Mouse (Mus musculus): Measurements from ENCODE around the gene Gpr171.
A peak's percentile ranks its signal among the peaks of the same experiment; 100 is the strongest.
"Not testable (repeated sequence)": the region's sequence is repeated elsewhere in the genome, so short reads cannot be mapped to it uniquely, and the experiment has no call there.

The Gpr171 gene

GRCm38 (mm10) chr3:59101218-59101986 is at the start of gene Gpr171:
TSS of gene Gpr171 (minus strand) at chr3:59101821.
- DNase-seq (ENCODE audit: inconsistent ontology term), result no peak

- DNase-seq (ENCODE audit: inconsistent ontology term), result no peak
Observed at GRCm38 (mm10) chr3:59150624-59151023, 49.0 kb upstream of the Gpr171 start.

GRCm38 (mm10) chr3:59149646-59150045 is 48.0 kb upstream of the Gpr171 start:
- DNase-seq (ENCODE audit: inconsistent ontology term), result no peak

- no peak for DNase-seq (ENCODE audit: inconsistent ontology term)
Observed at GRCm38 (mm10) chr3:59145194-59145593, 43.6 kb upstream of the Gpr171 start.

DNA sequence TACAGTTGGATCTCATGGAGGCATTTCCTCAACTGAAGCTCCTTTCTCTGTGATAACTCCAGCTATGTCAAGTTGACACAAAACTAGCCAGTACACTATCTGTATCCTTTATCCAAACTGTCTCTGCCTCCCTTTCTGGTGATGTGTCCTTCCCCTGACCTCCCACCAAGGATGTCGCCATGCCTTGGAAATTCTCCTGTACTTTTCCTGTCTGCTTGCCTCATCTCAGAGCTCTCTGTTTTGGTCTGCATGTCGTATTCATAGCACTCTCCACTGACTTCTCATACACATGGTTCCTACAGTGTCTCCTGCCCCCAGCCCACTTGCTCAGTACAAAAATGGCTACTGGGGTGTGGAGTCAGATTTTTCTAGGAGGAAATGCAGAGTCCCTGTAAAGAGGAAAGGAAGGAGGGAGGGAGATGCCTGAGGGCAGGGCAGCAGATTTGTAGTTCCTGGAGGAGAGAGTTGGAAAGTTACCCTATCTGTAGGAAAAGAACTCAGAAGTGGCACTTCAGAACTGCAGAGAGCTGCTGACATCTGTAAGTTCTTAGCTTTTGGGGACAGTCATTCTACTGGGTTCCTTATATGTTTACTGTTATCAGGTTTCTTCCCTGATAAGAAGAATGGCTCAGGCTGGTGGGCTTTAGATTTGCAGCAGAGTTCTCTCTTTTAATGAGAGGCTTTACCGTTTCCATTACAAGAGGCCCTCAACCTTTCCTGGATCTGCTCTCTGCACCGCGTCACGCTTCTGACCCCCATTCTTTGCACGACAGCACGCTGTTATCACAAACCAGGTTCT is 40.1 kb upstream of the Gpr171 start:
- no peak for DNase-seq (ENCODE audit: inconsistent ontology term)

DNA sequence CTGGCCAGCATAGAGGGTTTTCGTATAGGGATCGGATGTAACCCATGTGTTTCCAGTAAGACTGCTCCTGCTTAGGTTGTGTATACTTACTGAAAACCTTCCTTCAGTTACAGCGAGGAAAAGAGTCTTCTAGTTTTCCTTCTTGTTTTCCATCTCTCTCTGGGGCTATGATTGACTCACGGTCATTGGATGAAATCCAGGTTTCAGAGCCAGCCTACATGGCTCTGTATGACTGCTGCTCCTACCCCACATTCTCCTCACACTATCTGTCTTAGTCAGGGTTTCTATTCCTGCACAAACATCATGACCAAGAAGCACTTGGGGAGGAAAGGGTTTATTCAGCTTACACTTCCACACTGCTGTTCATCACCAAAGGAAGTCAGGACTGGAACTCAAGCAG is 39.3 kb upstream of the Gpr171 start:
- not testable (repeated sequence) for DNase-seq (ENCODE audit: inconsistent ontology term)

- DNase-seq (ENCODE audit: inconsistent ontology term), result no peak
Observed at GRCm38 (mm10) chr3:59140115-59140514, 38.5 kb upstream of the Gpr171 start.

GRCm38 (mm10) chr3:59139651-59140051 is 38.0 kb upstream of the Gpr171 start:
- peak; percentile 89 for DNase-seq (ENCODE audit: inconsistent ontology term)

- DNase-seq (ENCODE audit: inconsistent ontology term), result peak; percentile 33
Observed at GRCm38 (mm10) chr3:59138946-59139468, 37.4 kb upstream of the Gpr171 start.

- DNase-seq (ENCODE audit: inconsistent ontology term), result no peak
Observed at GRCm38 (mm10) chr3:59135911-59136653, 34.5 kb upstream of the Gpr171 start.

GRCm38 (mm10) chr3:59133189-59133588 is 31.6 kb upstream of the Gpr171 start:
- no peak for DNase-seq (ENCODE audit: inconsistent ontology term)

DNA sequence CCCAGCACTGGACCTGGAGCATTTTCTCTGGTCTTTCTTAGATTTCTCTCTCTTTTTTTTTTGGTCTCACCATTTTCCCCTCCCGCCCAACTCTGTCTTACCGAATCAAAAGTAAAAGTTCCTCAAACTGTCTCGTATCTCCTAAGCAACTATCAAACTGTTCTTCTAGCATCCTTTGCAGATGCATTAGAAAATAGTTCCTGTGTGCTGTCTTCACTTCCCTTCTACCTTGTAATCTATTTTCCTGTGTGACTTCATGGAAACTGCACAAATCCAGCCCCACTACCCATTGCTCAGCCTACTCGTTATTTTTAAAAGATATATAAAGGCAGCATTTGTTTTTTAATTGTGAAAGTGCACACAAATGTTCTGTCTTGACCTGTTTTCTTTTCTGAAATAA is 30.3 kb upstream of the Gpr171 start:
- DNase-seq (ENCODE audit: inconsistent ontology term), result no peak

DNA sequence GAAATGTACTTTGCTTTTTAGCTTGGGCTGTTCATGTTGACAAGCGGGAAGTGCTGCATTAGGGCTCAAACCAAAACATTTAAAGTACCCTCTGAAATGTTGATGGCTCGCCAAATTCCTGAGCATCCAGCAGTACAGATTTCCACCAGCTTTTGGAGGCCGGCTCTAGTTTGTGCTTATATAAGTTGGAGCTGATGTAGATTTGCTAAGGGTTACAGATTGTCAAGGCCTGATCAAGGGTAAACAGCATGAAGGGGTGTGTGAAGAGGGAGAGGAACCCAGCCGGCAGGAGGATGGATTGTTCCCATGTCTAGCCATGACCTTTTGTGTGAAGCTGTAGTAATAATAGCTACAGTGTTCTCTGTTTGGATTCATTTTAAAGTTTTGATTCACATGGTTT is 29.5 kb upstream of the Gpr171 start:
- DNase-seq (ENCODE audit: inconsistent ontology term), result peak; percentile 29

DNA sequence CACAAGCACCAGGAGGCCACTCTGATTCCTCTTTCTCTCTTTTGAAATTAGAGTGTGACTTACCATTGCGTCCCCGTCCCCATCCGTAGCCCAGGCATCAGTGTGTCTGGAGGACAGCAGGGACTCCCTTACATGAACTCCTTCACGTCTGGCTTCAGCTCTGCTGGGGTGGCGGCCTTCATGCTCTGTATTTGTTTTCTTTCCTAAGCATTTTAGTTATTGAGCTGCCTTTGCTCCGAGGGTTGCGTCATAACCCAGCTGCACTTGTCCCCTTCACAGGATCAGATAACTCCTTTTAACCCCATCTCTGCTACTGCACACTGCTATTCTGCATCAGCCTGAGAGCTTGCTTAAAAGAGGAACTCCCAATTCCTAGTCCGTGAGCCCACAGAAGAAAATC is 28.8 kb upstream of the Gpr171 start:
- no peak for DNase-seq (ENCODE audit: inconsistent ontology term)

GRCm38 (mm10) chr3:59129547-59129946 is 27.9 kb upstream of the Gpr171 start:
- DNase-seq (ENCODE audit: inconsistent ontology term), result no peak

DNA sequence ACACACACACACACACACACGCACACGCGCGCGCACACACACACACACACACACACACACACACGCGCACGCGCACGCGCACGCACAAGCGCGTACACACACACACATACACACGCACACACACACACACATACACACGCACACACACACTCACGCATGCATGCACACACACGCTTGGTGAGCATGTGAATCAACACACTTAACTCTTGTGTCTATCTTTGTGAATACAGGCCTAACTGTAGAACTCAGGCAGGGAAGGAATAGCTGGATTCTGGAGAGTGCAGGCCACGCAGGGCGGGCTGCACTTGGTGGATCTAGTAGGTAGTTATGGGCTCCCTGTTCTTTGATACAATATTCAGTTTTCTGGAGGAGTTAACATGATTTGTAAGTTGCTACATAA is 27.1 kb upstream of the Gpr171 start:
- DNase-seq (ENCODE audit: inconsistent ontology term), result no peak

DNA sequence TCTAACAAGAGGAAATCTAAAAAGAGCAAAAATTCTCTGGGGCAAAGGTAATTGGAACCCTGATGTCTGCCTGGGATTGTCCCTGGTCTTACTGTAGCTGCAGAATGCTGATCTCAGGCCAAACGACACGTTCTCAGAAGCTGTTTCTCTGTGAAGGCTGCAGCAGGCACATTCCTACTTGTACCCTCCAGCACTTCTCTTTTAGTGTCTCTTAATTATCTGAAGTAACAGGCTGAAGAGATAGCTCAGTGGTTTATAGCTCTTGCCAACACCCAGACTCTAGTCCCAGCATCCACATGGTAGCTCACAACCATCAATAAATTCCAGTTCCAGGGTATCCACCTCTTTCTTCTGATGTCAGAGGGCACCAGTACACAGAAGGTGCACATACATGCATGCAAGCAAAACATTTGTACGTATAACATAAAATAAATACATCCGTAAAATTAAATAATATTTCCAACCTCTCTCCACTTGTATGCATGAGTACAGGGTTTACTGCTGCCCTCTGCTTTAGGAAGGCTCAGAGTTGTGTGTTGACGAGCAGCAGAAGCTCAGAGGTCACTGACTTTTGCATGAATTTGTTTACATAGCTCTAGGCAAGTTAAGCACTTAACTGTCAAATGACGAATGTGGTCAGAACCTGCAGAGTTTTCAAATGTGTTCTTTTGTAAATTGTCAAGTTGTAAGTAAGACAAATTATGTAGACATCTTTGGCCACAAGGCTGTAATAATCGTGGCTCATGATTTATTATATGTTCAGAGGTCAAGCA is 24.3 kb upstream of the Gpr171 start:
- peak; percentile 27 for DNase-seq (ENCODE audit: inconsistent ontology term)

GRCm38 (mm10) chr3:59125022-59125421 is 23.4 kb upstream of the Gpr171 start:
- DNase-seq (ENCODE audit: inconsistent ontology term), result no peak

- no peak for DNase-seq (ENCODE audit: inconsistent ontology term)
Observed at GRCm38 (mm10) chr3:59121780-59122449, 20.3 kb upstream of the Gpr171 start.

DNA sequence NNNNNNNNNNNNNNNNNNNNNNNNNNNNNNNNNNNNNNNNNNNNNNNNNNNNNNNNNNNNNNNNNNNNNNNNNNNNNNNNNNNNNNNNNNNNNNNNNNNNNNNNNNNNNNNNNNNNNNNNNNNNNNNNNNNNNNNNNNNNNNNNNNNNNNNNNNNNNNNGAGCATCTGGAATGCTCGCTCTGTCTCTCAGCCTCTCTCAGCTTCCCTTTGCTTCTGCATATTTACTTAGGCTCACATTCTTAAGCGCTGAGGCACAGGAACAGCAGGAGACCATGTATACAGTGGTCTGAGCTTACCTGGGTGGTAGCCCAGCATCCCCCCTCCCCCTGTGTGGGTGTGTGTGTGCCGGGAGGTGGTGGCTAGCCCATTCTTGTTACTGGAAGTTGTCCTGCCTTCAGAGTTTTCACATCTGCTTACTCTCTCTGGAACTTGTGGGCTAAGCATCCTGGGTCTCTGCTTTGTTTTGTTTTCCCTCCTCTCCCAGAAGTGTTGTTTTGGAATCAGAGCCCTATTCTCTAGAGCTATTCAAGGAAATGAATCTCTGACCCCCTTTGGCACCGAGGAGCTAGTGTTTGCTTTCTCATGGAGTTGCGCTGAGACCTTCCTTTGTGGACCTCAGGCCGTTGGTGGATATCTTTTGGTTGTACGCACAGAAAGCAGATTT is 19.6 kb upstream of the Gpr171 start:
- DNase-seq (ENCODE audit: inconsistent ontology term), result peak; percentile 72
